Mouse (Mus musculus) frontal cortex, postnatal 25 days (tissue): ENCODE results near the gene Aarsd1.
"Not testable (repeated sequence)": the region's sequence is repeated elsewhere in the genome, so short reads cannot be mapped to it uniquely, and the experiment has no call there.

ENCODE experiments used
- DNase-seq, 2 experiments: peaks; one replicate each; pipeline ENCODE4 v3.0.0; 2022; ENCODE audit warnings: low spot score in 2 of 2

Aarsd1 gene

DNA sequence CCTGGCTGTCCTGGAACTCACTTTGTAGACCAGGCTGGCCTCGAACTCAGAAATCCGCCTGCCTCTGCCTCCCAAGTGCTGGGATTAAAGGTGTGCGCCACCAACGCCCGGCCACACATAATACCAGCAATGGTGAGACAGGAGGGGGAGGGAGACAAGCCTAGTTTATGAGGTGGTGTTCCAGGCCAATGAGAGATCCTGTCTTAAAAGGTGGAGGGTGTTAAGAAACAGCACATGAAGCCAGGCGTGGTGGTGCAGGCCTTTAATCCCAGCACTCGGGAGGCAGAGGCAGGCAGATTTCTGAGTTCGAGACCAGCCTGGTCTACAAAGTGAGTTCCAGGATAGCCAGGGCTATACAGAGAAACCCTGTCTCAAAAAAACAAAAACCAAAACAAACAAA, 39.2 kb downstream of the Aarsd1 start:
- not testable (repeated sequence) for DNase-seq

DNA sequence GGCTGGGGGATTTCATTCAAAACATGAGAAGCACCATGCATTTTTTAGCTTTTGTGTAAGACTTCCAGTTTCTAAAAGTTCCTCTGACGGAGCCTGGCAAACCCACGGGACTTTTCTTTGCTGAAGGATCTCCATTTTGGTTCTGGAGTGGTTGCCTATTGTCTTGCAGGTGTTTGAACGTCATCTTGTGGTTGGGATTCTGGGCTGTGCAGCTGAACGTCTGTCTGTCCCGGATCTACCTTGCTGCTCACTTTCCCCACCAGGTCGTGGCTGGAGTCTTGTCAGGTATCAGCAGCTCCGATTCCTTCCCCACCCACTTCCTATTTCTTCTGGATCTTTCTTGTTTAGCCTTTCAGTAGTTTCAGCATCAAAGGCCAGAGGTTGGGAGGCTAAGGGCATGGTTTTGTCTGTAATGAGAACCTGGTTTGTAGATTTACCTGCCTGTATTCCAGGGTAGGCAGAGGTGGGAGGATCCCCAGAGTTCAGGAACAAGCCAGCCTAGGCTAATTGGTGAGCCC, 42.9 kb downstream of the Aarsd1 start:
- DNase-seq: no peak

DNA sequence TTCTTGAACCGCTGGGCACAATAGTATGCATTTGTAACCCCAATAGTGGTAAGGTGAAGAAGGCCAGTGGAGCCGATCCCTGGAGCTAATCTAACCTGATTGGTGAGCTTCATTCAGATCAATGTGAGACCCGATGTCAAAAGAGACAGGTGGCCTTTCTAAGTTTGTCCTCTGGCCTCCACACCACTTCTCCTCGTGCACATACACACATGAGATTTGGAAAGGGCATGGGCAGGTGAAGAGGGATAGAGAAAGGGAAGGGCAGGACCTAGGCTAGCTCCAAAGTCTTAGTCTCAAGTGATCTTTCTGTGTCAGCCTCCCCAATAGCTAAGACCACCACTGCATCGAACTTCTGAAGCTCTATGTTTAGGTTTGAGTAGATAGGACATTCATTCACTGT, 47.3 kb downstream of the Aarsd1 start:
- DNase-seq: no peak

DNA sequence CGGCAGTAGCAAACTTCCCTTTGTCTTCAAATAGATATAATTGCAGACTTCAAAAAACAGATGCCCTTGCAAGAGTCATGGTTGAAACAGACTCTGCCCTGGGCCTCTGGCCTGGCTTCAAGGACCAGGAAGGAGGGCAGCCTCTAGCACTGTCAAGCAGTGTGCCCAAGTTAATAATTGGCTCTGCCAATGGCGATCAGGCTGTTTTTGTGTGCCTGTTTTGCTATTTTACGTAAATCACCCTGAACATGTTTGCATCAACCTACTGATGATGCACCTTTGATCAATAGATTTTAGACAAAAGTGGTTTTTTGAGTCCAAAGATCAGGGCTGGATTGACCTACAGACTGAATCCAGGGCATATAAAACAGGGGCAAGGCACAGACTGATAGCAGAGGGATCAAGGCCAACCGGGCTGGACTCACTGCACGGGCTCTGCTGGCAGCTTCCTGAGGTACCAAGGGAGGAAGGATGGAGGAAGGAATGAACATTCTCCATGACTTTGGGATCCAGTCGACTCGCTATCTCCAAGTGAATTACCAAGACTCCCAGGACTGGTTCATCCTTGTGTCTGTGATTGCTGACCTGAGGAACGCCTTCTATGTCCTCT, 50.0 kb downstream of the Aarsd1 start, which contains the start of gene G6pc:
G6pc (plus strand) TSS at position 236 of the 610 bp plus-strand sequence.
- no peak for DNase-seq

DNA sequence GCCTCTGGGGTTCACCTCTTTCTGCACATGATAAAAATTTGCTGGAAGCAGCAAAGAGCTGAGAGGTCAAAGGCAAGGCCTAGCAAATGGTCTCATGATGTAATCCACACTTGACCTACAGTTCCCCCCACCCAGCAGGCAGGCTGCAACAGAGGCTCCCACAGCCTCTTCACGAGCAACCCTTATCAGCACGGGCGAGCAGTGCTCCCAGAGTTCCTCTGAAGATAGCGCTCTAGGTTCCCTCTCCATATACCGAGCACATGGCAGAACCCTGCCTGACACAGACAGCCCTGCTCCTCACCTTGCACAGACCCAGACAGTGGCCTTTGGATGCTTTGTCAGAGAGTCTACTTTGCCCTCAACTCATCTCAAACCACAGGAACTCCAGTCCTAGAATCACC, 52.9 kb downstream of the Aarsd1 start:
- DNase-seq: no peak

DNA sequence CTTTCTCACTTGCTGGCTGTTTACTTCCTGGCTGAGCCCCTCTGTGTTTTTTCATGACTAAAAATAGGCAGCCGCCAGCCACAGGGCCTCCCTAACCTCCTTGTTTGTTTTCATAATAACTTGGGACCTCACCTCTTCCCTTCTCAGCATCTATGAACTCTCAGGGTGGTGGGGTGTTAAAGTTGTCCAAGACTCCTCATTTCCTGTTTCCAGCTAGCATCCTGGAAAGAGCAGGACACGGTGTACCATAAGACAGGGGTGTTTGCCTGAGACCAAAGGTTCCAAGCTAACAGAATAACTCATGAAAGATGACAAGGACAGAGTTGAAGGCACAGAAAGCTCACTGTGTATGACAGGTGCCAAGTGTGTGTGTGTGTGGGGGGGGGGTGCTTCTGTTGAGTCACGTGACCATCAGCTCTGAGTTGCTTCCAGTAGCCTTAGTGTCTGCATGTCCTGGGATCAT, 56.7 kb downstream of the Aarsd1 start:
- no peak for DNase-seq

DNA sequence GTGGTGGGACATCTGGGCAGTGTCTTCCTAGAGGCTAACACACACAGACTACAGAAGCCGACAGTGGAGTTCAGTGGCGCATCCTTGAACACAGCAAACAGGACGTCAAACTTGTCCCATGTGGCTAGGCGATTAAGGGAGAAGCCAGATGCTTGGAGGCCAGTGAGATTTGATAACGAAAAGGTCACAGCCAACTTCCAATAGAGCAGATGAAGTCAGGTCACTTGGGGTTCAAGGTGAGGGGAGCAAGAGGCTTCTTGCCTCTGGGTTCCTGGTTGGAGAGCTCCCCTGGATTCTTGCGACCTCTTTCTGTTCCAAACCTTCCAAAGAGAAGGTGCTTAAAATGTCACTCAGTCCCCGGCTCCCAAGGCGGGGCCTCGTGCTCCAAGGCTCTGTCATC, 57.6 kb downstream of the Aarsd1 start:
- DNase-seq: no peak

DNA sequence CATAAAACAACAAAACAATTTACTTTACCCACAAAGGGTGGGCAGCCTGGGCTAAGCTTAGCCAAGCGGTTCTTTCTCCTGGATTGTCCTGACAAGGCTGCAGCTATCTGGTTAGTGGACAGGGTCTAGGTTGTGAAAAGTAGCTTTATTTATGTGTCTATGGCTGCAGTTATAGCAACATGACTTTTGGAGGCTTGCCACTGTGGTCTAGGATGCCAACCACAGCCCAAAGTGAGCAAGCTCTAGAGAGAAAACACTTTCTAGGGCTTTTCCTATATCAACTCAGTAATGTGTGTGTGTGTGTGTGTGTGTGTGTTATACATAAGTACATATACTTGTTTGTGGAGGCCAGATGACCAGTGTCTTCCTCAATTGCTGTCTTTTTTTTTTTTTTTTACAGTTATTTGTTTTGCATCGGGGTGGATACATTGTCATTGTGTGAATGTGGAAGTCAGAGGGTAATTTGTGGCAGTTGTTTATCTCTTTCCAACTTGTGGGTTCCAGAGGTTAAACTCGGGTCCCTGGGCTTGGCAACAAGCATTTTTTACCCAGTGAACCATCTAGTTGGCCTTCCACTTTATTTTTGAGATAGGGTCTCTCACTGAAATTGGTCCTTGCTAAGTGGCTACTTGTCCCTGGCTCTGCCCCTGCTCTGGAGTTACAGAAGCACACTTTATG, 59.8 kb downstream of the Aarsd1 start:
- DNase-seq: no peak
